Mouse (Mus musculus) spleen, embryonic (tissue): ENCODE measurements around the gene Erc2.

Experiments used
- CTCF ChIA-PET: fragments of 350-600 bp; sonication (Branson Sonifier 250); formaldehyde crosslinking; loops from one replicate; lab custom pipeline; 2022; lab: Charles Lee

Gene Erc2

DNA sequence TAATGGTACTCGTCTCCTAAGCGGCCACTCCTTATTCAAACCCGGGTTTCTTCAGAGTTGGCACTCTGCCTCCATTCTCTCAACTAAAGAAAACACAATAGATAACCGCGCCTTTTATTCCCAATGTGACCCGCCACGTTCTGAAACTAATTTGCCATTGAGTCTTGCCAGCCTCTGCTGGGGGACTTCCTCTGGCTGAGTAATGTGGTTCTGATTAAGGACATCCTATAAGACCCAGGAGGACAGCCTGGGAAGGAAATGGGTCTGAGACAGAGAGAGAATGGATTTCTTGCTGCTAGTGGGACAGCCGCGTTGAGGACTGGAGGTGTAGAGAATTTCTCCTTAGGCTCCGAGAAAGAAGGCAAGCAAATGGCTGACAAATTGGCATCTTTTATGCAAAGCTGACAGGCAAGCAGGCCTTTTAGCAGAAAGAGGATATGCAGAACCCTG lies 753.4 kb downstream of the Erc2 start:
- CTCF ChIA-PET: no interaction called here

DNA sequence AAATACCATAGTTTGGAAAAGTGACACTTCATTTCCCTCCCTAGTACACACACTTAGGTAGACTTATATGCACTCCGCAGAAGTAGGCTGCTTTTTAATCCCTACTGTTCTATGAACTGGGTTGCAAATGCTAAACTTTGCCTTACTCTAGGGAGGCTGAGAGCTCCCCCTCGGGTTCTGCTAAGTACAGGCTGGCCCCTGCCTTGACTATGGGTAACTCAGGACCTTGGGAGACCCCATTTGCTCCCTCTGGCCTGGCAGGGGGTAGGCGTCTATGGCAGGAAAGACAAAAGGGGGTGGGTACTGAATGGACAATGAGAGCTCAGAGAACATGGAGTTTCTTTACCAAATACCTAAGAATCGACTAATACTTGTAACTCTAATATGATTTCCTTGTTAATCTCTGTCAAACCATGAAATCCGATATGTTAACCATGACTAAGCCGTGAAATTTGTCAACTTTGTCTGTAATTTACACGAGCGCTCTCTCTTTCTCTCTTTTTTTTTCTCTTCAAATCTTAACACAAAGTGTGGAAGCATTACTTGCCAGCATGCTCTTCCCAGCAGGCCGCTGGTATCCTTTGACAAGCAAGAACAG lies 754.1 kb downstream of the Erc2 start:
- CTCF ChIA-PET: no interaction called here

DNA sequence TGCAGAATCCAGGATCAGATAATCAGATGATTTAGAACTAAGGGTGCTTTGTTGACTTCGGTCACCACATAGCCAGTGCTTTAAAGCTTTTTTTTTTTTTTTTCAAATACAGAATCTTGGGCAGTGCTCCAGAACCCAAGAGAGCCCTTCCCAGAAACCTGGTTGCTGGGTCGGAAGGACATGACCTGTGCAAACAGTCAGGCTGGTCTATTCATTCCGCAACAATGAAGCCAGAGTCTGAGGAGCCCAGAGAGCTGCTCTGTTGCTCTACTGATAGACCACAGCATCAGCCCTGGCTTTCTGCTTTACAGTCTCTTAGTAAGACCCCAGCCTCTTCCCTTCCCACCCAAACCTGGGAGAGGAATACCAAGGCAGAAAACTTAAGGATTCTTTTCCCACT lies 755.3 kb downstream of the Erc2 start:
- CTCF ChIA-PET: no interaction called here

DNA sequence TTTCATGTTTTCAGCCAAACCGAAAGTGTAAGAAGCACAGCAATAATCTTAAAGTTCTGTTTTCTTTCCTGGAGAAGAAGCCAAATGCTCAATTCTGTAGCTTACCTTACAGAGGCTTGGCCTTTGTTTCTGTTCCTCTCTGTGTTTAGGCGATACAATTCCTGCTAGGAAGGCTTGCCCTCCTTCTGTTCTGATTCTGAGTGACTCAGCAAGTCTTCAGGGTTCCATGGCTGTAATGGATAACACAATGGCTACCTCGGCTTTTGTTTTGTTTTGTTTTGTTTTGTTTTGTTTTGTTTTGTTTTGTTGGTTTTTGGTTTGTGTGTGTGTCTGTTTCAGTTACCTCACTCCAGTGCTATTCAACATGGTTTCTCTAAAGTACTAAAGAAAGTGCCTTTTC lies 757.9 kb downstream of the Erc2 start:
- CTCF ChIA-PET: no interaction called here

DNA sequence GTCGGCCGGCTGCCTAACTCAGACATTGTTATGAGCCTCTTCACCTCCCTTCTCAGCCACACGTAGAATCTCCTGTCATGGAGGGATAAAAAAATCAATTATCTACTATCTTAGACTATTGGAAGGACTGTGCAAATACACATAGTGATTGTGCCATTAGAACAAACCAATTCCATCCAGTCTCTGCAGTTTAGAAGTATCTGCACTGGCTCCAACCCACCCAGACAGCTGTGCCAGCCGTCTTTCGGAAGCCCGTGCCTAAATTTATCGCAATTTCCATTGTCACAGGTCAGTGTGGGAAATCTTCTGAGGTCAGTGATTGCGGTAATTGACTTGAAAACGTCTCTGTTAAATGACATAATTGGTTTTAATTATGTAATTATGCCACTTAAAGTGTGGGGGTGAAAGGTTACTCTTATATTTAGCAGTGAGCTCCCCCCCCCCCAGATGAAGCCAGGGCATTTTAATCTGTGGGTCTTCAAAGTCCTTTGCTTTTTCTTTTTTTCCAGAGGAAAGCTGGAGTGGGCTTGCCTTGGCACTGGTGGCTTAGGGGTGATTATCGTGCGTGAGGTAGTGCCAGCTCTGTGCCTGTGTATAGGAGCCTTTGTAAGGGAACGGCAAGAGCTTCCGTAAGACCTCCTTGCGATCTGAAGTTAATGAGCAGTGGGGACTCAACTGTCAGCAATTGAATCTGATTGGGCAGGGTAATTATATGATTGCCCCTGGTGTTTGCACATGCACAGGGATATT lies 759.7 kb downstream of the Erc2 start:
- CTCF ChIA-PET: no interaction called here

DNA sequence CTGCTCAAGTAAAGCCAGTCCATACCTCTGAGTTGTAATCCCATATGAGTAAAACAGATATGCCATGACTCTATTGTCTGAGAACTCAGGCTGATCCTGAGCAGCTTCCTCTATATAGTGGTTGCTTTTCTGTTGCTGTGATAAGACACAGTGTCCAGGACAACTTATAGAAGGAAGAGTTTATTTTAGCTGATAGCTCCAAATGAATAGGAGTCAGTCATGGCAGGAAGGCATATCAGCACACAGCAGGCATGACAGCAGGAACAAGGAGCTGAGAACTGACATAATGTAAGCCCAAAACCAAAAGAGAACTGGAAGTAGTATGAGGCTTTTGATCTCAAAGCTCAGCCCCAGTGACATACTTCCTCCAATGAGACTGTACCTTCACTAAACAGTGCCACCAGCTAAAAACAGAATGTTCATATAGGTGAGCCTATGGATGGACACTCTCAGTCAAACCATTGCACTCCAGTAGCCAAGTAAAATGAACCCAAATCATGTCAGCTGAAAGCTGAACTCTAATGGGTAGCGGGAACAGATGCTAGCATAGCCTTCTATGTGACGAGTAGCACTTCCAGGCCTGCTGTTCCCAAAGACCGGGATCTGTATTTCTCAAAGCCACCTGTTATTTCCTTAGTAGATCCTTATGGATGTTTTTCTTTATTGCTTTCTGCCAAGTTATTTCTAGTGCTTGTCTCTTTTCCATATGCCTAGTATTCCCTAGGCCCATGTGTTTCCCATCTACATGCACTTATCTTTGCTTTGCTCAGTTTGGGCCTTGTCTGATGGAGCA lies 764.8 kb downstream of the Erc2 start:
- CTCF ChIA-PET: no interaction called here

DNA sequence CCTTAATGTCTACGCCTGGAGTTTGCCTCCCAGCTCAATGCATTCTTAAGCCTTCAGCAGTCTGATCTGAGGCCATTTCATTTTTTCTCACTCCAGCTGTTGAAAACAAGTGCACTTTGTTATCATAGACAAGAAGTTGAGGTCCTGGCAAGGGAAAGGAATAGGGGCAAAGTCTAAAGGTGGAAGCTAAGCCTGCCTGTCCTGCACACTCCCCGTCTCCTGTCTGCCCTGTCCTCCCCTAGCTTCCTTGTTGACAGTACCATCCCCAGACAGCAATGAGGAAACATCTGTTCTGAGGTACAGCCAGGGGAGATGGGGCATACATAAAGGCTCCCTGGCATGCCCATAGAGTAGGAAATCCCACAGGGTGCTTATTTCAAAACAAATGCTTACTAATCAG lies 776.7 kb downstream of the Erc2 start:
- CTCF ChIA-PET: no interaction called here

DNA sequence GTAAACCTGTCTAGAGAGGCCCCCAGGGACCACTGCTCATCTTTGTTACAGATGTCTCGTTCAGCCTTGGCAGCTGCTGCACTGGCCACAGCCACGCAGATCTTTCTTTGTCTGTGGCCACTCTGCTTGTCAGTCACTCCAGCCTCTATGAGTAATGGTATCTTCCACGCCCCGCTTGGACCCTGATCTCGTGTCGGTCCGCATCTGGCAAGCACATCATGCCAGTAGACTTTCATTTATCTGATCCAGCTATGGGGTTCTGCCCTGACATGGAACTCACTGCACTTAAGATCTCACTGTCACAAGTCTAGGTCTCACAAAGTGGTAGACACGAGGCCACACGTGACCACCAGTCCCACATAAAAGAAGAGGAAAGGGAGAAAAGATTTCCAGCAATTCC lies 777.7 kb downstream of the Erc2 start:
- CTCF ChIA-PET: no interaction called here

DNA sequence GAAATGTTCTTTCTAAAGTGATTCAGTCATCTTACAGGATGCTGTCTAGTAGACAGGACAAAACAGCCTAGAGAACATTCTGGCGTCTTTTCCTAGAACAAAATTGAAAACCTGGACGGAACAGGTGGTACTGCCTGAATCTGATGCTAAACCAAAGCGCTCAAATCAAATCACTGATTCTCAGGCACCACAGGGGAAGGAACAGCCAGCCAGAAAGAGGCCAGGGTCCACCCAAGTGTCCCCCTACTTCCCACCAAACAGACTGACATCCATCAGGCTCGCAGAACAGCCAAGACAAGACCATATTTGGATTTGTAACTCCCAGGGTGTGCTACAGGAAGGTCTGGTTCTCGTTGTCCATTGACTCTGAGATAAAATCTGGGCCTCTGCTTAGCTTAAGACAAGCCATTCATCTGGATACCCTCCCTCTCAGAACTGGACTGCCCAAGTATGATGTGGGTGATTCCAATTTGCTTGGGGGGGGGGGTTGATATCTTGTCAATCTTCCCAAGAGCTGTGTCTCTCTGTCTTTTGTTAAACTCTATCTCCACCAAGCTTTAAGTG lies 783.1 kb downstream of the Erc2 start:
- CTCF ChIA-PET: no interaction called here

DNA sequence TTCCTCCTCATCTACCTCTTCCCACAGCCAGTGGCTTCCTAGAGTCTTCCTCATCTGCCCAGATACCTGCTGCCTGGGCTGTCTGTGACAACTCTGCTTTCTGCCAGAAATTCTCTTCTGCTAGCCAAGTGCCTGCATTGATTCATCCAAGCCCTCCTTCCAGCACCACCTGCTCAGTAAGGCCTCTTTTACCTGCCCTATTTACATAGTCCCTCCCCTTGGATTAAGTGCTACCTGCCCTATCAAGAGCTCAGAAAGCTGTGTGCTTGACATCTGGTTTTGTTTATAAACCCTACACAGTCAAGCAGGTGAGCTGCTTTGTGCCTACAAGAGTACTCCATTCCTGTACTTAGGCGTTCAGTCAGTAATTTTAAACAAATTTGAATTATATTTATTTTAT lies 787.2 kb downstream of the Erc2 start:
- CTCF ChIA-PET: no interaction called here

DNA sequence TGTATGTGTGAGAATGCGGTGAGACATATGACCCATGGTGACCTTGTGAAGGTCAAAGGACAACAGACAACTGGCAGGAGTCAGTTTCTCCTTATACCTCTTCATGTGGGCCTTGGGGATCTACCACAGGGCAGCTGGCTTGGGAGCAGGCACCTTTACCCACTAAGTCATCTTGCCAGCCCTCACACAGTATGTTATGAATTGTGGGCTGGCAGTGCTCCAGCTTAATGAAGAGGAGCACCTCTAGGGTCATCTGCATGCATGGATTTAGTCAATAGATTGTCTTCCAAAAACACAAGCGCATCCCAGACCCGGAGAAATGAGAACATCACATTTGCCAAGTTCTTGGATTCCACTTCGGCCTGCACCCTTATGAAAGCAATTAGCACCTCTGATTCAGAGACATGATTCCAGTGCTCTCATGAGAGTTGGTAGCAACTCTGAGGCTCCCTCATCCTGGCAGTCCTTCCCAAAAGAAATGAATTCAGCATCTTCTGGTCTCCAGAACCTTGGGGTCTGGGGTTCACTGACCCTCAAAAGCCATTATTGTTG lies 787.6 kb downstream of the Erc2 start:
- CTCF ChIA-PET: no interaction called here

DNA sequence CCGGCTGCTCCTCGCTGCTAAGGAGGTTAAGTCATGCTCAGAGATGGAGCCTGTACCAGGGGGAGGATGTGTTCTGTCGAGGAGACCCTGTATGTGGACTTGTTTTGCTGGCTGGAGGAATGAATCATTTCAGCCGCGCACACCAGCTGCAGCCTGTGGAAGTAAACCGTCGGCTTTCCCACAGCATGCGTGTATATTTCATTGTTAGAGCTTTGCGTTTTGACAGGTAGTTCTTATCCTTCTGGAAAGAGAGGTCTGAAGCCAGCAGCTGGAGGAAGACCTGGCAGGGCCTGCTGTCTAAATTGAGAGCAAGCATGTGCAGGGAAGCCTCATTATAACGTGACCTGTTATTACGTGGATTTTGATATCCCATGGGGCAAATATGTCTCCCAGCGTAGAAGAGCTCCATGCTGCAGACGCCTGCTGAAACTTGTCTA lies 788.6 kb downstream of the Erc2 start:
- CTCF ChIA-PET: no interaction called here

DNA sequence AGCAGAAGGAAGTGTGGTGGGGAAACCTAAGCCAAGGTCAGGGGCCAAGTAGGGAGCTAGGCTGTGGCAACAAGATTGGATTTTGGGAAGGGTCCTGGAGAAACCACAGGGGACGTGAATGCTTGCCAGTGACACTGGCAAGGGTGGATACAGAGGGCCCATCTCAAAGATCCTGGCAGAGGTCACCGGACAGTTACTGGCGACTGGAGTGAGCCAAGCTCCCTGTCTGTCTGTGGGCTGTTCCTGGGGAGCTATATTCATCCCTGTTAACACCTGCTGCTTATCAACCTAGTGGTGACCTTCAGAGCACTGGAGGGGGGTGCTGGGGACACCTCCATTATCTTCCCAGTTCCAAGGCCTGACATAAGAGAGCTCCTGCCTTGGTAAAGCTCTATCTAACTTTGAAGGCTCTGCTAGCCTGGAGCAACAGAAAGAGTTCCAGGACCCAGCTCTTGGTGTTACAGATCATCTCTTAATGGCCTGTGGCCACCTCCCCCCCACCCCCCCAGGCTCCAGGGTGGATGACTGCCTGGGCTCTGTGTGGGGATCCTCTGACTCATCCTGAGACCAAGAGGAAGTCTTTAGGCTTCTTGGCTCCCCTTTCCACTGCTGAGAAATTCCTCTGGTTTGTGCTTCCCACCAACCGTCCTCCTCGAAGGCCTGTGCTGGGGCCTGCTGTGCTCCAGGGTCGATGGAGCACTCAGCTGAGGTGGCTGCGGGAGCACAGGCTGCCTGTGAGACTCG lies 790.2 kb downstream of the Erc2 start:
- CTCF ChIA-PET: no interaction called here

DNA sequence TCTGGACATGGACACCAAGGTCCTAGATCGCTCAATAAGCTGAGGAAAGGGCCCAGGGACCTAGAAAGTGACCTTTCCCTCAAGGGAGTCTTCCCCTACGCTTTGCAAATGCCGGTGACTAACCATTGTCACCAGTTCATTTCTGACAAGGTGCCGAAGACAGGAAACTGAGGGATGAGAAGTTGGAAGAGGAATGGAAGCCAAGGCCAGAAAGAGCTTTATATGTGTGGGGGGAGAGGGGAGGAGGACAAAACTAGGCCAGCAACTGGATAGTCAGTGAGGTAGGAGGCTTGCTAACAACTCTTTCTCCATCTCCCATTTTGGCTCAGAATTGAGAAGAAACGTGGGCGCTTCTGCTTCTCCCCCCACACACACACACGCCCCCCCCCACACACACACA lies 791.3 kb downstream of the Erc2 start:
- CTCF ChIA-PET: no interaction called here

DNA sequence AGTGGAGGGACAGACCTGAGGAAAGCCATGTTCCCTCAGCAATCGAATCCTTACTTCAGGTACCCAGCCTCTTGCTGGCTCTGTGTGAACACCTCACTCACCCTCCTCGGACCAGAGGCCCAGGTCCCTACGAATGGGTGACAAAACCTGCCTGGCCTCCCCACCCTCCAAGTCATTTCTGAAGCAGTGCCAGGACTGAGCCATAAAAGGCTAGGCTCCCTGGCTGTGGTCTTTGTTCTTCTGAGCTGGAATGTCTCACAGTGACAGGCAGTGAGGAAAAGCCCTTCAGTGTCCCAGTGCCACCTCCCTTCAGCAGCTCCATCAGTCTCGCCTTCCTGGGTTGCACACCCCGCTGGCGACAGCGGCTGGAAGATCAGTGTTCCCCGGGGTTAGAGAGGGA lies 794.8 kb downstream of the Erc2 start:
- CTCF ChIA-PET: no interaction called here

DNA sequence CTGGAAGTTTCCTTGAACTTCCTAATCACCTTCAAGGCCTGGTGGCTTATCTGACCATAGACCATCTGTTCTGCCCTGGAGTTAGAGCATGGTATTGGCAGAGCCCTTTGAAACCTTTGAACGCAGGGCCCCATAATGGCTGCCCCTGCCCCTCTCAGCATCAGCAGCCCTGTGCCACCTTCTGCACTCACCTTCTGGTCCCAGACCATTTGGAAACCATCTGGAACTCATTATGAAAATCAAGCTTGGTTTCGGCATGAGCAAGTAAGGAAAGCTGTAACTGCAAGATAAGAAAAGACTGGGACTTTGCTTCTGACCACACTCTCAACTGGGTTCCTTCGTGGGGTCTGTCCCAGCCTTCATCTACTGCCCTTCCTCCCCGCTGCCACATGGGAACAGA lies 796.3 kb downstream of the Erc2 start:
- CTCF ChIA-PET: no interaction called here

DNA sequence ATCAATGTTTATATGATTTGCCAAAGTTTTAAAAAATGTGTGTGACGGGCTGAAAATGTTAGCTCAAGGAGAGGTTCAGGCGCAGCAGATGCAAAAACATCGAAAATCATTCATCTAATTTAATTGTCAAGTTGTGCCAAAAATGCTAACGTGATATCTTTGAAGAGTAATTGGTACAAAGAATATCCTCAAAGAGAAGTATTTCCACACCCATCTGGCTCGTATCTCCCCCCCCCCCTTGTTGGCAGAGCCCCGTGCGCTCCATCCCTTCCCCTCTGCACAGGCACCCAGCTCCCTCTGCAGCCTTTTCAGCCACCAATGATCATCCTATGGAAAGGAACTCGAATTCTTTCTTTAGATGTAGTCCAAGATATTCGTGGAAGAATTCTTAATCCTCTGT lies 797.0 kb downstream of the Erc2 start:
- CTCF ChIA-PET: no interaction called here

DNA sequence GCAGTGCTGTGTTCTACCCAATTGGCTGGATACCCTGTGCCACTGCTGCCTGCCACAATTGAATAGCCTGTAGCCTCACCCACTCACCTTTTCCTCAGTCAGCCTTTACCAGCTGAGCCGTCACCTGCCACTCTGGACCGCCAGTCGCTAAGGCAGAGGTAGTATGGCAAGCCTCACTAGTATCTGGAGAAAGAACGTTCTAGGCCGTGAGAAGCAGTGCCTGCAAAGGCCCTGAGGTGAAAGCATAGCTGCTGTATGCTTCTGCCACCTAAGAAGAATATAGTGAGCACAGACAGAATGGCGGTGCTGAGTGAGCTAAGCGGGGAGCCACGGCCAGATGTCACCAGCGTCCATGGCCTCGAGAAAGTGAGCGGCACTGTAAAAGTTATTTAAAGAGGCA lies 798.4 kb downstream of the Erc2 start:
- CTCF ChIA-PET: no interaction called here

DNA sequence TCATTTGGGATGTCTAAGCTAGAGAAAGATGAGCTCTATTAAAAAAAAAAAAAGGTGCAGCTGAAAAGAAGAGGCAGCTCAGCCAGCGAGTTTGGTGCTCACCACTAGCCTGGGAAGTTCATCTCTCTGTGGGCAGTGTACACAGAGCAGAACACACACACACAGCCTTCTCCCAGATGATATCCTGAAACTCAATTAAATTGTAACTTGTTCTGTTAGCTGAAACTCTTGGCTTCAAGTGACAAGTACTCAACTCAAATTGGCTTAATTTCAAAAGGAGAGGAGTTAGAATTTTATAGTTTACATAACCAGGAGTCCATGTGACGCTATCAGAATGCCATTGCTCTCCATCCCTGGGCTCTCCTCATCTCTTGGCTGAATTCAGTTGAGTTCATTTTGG lies 804.4 kb downstream of the Erc2 start:
- CTCF ChIA-PET: no interaction called here

DNA sequence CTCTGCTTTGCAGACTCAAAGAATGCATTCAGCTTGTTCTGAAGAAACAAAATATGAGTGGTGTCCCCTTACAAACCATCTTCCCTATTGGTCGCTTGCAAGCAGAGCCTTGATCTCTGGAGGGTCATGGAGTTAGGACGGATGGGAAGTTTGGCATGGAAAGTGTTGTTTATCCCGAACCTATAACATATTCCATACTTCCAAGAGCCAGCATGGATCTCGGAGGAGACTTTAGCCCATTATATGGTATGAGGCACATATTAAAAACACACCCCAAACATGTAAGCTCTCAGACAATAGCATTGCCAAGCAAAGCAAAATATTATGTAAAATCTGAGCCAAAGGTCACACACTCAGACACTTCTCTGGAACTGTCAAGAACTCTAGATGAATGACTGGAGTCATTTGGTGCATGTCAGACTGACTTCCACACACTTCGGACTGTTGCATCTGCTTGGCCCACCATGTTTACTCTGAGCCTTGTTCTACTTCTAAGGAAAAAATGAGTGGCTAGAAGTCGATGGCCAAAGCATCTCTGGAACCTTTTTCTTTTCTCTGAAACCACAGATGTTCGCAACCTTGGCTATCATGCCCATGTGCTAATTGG lies 809.6 kb downstream of the Erc2 start:
- CTCF ChIA-PET: no interaction called here

DNA sequence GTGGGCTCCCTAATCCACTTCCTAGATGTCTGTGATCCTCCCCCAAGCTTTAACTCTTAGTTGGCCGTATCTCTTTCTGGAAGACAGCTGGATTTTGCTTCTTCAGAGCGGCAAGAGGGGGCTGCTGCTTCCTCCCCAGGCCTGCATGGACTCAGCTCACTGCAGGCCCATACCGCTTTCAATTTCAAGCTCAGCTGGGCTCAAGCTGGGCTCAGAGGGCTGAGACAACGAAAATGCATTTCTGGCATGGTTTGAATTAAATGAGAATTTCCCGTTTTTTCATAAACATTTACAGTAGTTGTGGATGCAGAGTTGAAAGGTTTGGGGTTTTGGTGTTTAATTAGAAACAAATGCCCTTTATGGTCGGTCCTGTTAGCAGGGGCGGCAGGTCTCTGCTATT lies 812.8 kb downstream of the Erc2 start:
- CTCF ChIA-PET: no interaction called here
